Mouse (Mus musculus) C2C12 (cell line): ENCODE measurements around the gene Agap2.

ENCODE experiments used
- CTCF ChIP-seq: IDR thresholded peaks from one replicate; pipeline ENCODE4 v1.5.1; 2011; ENCODE audit not compliant: control insufficient read depth, insufficient read depth, insufficient read length
- FOSL1 ChIP-seq: IDR thresholded peaks from one replicate; pipeline ENCODE4 v1.8.0; 2011; ENCODE audit warnings: mild to moderate bottlenecking, low read length; ENCODE audit not compliant: poor library complexity, insufficient read depth, severe bottlenecking
- MAX ChIP-seq: IDR thresholded peaks from one replicate; pipeline ENCODE4 v1.6.1; 2011; ENCODE audit warnings: mild to moderate bottlenecking, control low read depth
- MYOD1 ChIP-seq: IDR thresholded peaks from one replicate; pipeline ENCODE4 v1.6.1; 2011; ENCODE audit warnings: low read depth; ENCODE audit not compliant: control insufficient read depth, insufficient read length
- USF1 ChIP-seq: IDR thresholded peaks from one replicate; pipeline ENCODE4 v1.6.1; 2011; ENCODE audit warnings: low read depth, mild to moderate bottlenecking, control low read depth, moderate library complexity

GRCm38 (mm10) chr10:127081996-127082620 lies 7.0 kb downstream of the Agap2 start:
- TF ChIP-seq CTCF (no peak), MYOD1 (peak; percentile 94), FOSL1 (no peak), MAX (no peak), USF1 (no peak)
